Mouse (Mus musculus) adrenal gland (tissue): Measurements from ENCODE around the gene Prss2.
"Not testable (repeated sequence)": the region's sequence is repeated elsewhere in the genome, so short reads cannot be mapped to it uniquely, and the experiment has no call there.

Source experiments
- intact Hi-C: fragments of 180-260 bp; cut with DNase I; formaldehyde crosslinking; loops from one replicate; pipeline ENCODE4 v1.15.1; 2025

The Prss2 gene

DNA sequence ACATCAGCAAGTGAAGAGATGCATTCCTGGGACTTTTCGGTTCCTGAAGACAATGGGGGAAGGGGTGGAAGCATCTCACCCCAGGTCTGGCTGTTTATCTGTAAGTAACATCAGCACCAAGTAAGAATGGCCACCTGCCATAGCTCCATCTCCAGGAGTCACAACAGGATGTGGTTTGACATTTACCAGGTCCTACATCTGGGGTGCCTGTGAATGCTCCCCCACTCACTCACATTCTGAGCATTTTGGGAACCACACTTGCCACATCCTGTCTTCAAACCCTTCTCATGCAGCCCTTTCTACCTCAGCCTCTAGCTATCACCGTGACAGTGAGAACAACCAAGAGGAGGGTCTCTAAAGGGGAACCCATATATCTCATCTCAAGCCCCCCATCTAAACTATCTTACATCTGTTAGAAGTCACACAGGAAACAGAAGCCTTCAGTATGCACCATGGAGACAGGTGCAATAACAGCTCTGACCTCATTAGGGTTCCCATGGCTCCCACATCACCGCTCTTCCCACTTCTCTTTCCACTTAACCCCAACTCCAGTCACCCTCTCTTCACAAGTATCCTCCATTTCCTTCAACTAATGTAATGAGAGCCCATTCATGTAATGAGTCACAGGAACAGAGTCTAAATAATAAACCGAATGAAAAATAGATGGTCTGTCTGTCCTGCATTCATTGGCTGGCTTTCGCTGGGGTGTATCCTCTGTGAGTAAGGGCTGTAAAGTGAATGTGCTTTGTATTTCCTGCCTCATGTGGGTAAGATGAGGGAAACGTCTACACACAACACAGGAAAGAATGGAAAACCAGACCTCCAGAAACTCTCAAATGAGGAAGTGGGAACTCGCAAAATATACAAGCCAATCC is 32.9 kb downstream of the Prss2 start:
- intact Hi-C loops, result loop anchor here (5.0 kb wide), 1 partner anchor 292 kb away; no protein-coding TSS in a partner anchor

- intact Hi-C loops, result loop anchor here (5.0 kb wide), 1 partner anchor 294 kb away; no protein-coding TSS in a partner anchor
These were observed 34.8 kb downstream of the Prss2 start for GRCm38 (mm10) chr6:41556389-41556788.

DNA sequence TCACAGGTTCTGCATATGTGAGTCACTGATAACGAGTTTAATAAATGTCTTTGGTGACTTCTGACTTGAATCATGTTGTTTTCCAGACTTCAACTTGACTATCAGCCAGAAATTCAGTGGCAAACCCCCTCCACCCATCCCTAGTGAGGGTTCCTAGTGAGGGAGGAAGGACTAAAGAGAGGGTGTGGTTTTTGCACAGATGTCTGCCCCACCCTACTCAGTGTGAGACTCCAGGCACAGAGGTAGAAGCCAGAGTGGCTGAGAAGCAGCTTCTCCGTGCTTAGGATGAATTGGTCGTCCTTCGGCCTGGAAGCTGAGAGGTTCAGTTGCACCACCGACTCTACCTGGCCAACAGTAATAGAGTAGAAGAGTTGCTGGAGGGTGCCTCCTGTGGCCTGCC is 35.9 kb downstream of the Prss2 start:
- intact Hi-C loops, result loop anchor here (5.0 kb wide), 1 partner anchor 295 kb away; no protein-coding TSS in a partner anchor

DNA sequence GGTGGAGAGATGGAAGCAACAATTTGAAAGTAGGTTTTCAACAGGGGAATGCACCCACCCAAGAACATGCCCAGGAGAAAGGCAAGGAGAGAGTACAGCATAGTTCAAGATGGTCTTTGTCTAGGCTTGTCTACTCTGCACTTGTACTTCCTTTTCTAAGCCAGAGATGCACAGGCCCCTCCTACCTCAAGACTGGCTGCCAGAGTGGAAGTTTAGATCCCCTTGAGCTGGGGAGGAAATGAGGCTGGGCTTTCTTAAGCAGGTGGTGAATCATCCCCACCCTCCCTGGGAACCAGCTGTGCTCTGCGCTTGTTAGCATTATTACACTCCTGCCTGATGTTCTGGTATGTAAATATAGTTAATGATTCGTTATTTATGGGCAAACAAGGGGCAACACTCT is 36.7 kb downstream of the Prss2 start:
- intact Hi-C loops, result loop anchor here (5.0 kb wide), 1 partner anchor 296 kb away; no protein-coding TSS in a partner anchor

DNA sequence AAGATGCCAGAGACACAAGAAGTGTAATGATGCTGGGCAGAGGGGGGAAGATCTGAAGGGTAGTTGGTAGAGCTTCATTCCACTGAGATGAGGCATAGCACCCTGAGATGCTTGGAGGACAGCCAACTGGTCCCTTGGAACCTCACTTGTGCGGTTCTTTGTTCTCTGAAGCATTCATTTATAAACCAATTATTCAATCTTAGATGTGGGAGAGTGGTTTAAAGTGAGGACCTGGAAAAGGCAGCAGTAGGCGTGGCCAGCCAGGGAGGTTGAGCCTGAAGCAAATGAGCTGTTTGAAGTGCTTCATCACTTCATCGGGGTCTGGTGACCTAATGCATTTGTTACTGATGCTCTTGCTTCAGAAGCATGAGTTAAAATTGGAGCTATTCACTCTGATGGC is 37.7 kb downstream of the Prss2 start:
- intact Hi-C loops, result loop anchor here (5.0 kb wide), 1 partner anchor 297 kb away; no protein-coding TSS in a partner anchor

DNA sequence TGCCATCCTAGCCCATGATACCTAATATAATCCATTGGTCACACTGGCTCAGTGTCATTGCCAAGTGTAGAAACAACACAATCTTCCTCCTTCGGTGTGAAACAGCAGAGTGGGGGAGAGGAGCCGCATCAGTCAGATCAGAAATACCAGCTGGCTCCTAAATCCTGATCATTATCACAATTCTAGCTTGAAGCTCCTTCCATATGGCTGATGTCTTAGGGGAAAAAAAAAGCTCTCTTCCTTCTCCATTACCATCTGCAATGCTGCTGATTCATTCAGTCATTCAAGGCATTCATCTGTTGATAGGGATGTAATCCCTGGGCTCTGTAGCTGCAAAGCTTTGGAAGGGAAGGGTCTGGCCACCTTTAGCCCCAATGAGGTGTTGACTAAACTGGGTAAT is 38.7 kb downstream of the Prss2 start:
- intact Hi-C loops, result no loop called here

GRCm38 (mm10) chr6:41562598-41562997 is 41.0 kb downstream of the Prss2 start:
- intact Hi-C loops, result no loop called here

DNA sequence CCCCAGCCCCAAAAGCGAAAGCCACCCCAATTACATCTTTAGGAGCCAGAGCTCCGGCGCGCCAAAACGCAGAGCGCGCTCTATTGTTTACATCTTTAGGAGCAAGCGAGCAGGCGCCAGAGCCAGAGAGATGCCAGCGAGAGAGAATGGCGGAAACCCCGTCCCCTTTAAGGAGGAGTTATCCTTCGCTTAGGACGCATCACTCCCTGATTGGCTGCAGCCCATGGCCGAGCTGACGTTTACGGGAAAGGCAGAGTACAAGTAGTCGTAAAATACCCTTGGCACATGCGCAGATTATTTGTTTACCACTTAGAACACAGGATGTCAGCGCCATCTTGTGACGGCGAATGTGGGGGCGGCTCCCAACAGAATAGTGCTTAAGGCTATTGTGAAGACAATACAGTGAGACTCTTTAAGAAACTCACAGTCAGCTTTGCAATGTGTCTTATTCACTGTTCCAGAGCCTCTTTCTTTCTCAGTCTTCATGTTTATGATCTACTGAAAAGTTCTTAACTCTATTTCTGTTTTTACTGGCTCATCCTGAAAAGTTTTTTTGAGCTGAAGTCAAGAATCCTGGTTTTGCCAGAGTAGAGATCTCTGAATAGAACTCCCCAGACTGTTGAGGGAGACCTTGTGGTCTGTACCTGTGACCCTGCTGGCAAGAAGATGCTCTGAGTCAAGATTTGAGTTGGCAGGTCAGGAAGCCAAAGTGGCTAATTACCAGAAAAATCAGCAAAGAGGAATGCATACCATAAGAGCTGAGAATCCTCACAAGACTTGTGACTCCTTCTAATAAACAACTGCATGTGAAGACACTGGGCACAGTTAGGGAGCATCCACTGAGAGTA is 41.7 kb downstream of the Prss2 start:
- intact Hi-C loops, result not testable (repeated sequence)

DNA sequence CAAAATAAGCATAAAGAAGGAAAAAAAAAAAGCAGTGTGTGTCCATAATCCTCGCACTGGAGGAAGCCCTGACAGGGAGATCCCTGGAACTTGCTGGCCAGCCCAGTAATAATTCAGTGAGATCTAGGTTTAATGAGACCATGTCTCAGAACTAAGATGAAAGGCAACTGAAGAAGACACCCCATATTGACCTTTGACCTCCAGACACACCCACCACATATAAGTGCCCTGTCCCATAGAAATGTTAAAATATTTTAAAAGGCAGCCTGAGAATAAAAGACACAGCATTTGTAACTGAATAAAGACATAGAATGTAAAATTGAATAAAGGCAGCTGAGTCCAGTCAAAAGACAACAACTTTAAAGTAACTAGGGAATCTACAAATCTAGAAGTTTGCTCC is 43.7 kb downstream of the Prss2 start:
- intact Hi-C loops, result no loop called here

DNA sequence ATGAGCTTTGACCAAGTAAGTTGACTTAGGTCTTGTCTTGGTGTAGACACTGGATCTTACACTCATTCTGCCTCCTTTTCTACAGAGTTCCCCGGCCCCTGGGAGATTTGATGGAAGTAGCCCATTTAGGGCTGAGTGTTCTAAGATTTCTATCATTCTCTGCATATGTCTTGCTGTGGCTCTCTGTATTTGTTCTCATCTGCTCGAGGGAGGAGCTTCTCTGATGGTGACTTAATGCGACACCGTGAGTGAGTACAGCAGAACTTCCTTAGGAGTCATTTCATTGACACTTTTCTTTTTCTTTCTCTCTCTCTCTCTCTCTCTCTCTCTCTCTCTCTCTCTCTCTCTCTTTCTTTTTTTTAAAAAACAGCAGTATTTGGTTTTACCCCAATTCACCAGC is 45.4 kb downstream of the Prss2 start:
- intact Hi-C loops, result no loop called here

- intact Hi-C loops, result no loop called here
These were observed 47.5 kb downstream of the Prss2 start for GRCm38 (mm10) chr6:41569078-41569477.
